Mouse (Mus musculus) heart, adult 11 months (tissue): ENCODE measurements around the gene Lpgat1.

Source experiments
- DNase-seq: peaks from one replicate; pipeline ENCODE4 v3.0.0; 2022

The Lpgat1 gene

GRCm38 (mm10) chr1:191736425-191736824, 18.8 kb downstream of the Lpgat1 start:
- no peak for DNase-seq

GRCm38 (mm10) chr1:191737871-191738270, 20.2 kb downstream of the Lpgat1 start:
- peak; percentile 95 for DNase-seq

GRCm38 (mm10) chr1:191738726-191739125, 21.1 kb downstream of the Lpgat1 start:
- no peak for DNase-seq

GRCm38 (mm10) chr1:191740587-191741361, 23.1 kb downstream of the Lpgat1 start:
- peak; percentile 91 for DNase-seq

GRCm38 (mm10) chr1:191741635-191742034, 24.0 kb downstream of the Lpgat1 start:
- no peak for DNase-seq

- DNase-seq, result no peak
Observed at GRCm38 (mm10) chr1:191748431-191748830, 30.8 kb downstream of the Lpgat1 start.

- DNase-seq, result peak; percentile 96
Observed at GRCm38 (mm10) chr1:191756520-191757199, 39.0 kb downstream of the Lpgat1 start.

GRCm38 (mm10) chr1:191774106-191774505, 56.5 kb downstream of the Lpgat1 start:
- DNase-seq, result peak; percentile 37

GRCm38 (mm10) chr1:191775116-191775515, 57.5 kb downstream of the Lpgat1 start:
- peak; percentile 3 for DNase-seq

GRCm38 (mm10) chr1:191777521-191777920, 59.9 kb downstream of the Lpgat1 start:
- peak; percentile 80 for DNase-seq

- peak; percentile 69 for DNase-seq
Observed at GRCm38 (mm10) chr1:191780470-191780869, 62.8 kb downstream of the Lpgat1 start.

GRCm38 (mm10) chr1:191785108-191785507, 67.5 kb downstream of the Lpgat1 start:
- peak; percentile 52 for DNase-seq

- DNase-seq, result no peak
Observed at GRCm38 (mm10) chr1:191786255-191786654, 68.6 kb downstream of the Lpgat1 start.

- peak; percentile 75 for DNase-seq
Observed at GRCm38 (mm10) chr1:191787379-191787778, 69.7 kb downstream of the Lpgat1 start.

- DNase-seq, result no peak
Observed at GRCm38 (mm10) chr1:191792991-191793390, 75.4 kb downstream of the Lpgat1 start.

- DNase-seq, result peak; percentile 91
Observed at GRCm38 (mm10) chr1:191793888-191794532, 76.4 kb downstream of the Lpgat1 start.

- DNase-seq, result no peak
Observed at GRCm38 (mm10) chr1:191796238-191796896, 78.7 kb downstream of the Lpgat1 start.

GRCm38 (mm10) chr1:191802093-191802819, 84.6 kb downstream of the Lpgat1 start:
- no peak for DNase-seq

- DNase-seq, result peak; percentile 91
Observed at GRCm38 (mm10) chr1:191802820-191803655, 85.4 kb downstream of the Lpgat1 start.

GRCm38 (mm10) chr1:191804747-191805146, 87.1 kb downstream of the Lpgat1 start:
- DNase-seq, result no peak

GRCm38 (mm10) chr1:191805788-191806187, 88.2 kb downstream of the Lpgat1 start:
- DNase-seq, result no peak
